Comparison of ENCODE assay signal across 9 mouse cellular contexts in genomic region chr9:120776456-120777001, GRCm38 (mm10).
DNase-seq lines count a peak whose midpoint lies in the region; ATAC-seq lines count a peak whose summit lies in the region.
"Had no signal": no experiment of that assay in that cellular context is flagged by ENCODE, and none has a peak within 500 bp of the region (broad histone marks: within the 10 kb centered on the region; RNA-seq: fewer than 3 reads in every experiment).

No protein-coding gene starts in this region.

- H3K27ac ChIP-seq in kidney, embryonic 16.5 days (ENCODE audit: low read length): peak overlapping the region; percentile 73
- H3K27ac ChIP-seq in forebrain, embryonic 13.5 days: no peak overlapping the region
- H3K27ac ChIP-seq: embryonic facial prominence, embryonic 13.5 days had no signal

- no peak overlapping the region for H3K4me3 ChIP-seq in kidney, embryonic 16.5 days (ENCODE audit: low read length)
- no peak overlapping the region for H3K4me3 ChIP-seq in forebrain, embryonic 13.5 days
- H3K4me3 ChIP-seq: embryonic facial prominence, embryonic 13.5 days had no signal

- intact Hi-C loops in left cerebral cortex, postnatal 36 days (cut with DNase I): loop anchor here (5.0 kb wide), 4 partner anchors 76 to 174 kb away; no protein-coding TSS in a partner anchor

- H3K27me3 ChIP-seq in kidney, embryonic 16.5 days (ENCODE audit: insufficient read depth, low read length): no peaks in the 10 kb centered on the region
- H3K27me3 ChIP-seq in forebrain, embryonic 13.5 days: no peaks in the 10 kb centered on the region
- H3K27me3 ChIP-seq: embryonic facial prominence, embryonic 13.5 days had no signal

- no peak overlapping the region for H3K9ac ChIP-seq in kidney, embryonic 16.5 days (replicated peaks; ENCODE audit: low read length)
- no peak overlapping the region for H3K9ac ChIP-seq in forebrain, embryonic 13.5 days
- H3K9ac ChIP-seq: embryonic facial prominence, embryonic 13.5 days had no signal

- peak; percentile 99 for DNase-seq in 416B (ENCODE audit: low read depth)
- peak; percentile 77 for DNase-seq in Muller cell, postnatal 12 days (ENCODE audit: inconsistent ontology term)
- peak; percentile 96 for DNase-seq in heart, adult 11 months
- DNase-seq in lung, postnatal 36 days: peak; percentile 91
- peak; percentile 88 for DNase-seq in yolk sac, embryonic 10.5 days (ENCODE audit: low spot score)
- DNase-seq in left cerebral cortex, postnatal 36 days (ENCODE audit: low spot score in 2 of 2): no peak

- 0 out of 2 replicates have a peak, but pooled peaks have one; percentile 14 for ATAC-seq in kidney, embryonic 16.5 days (ENCODE audit: low FRiP score, low TSS enrichment)
- no peak for ATAC-seq in forebrain, embryonic 13.5 days

- 0 out of 2 replicates have a peak, but pooled peaks cover 5% of the 10 kb centered on the region for H3K9me3 ChIP-seq in kidney, embryonic 16.5 days (ENCODE audit: low read length)
- no peaks in the 10 kb centered on the region for H3K9me3 ChIP-seq in forebrain, embryonic 13.5 days (replicated peaks)
- H3K9me3 ChIP-seq: embryonic facial prominence, embryonic 13.5 days had no signal

- no peak overlapping the region for H3K4me2 ChIP-seq in kidney, embryonic 16.5 days (replicated peaks; ENCODE audit: low read depth, low read length)
- H3K4me2 ChIP-seq in forebrain, embryonic 13.5 days: no peak overlapping the region
- H3K4me2 ChIP-seq: embryonic facial prominence, embryonic 13.5 days had no signal

- H3K4me1 ChIP-seq in kidney, embryonic 16.5 days (ENCODE audit: insufficient read depth, low read length): peaks cover 24% of the 10 kb centered on the region
- no peaks in the 10 kb centered on the region for H3K4me1 ChIP-seq in forebrain, embryonic 13.5 days

- no peaks in the 10 kb centered on the region for H3K36me3 ChIP-seq in kidney, embryonic 16.5 days (ENCODE audit: insufficient read depth, low read length)
- no peaks in the 10 kb centered on the region for H3K36me3 ChIP-seq in forebrain, embryonic 13.5 days (ENCODE audit: poor library complexity, severe bottlenecking)
- H3K36me3 ChIP-seq: embryonic facial prominence, embryonic 13.5 days had no signal

- WGBS in kidney, embryonic 16.5 days: 54% methylated on average over 4 of the region's 4 CpGs
- WGBS in forebrain, embryonic 13.5 days: 63% methylated on average over 4 of the region's 4 CpGs

Comparison
In these comparisons a context has a peak if more than half of its experiments do, and no peak if none do; other contexts are left out.
1. DNase-seq: peak in 416B (single experiment), Muller cell, postnatal 12 days (single experiment), heart, adult 11 months (single experiment), lung, postnatal 36 days (single experiment) and yolk sac, embryonic 10.5 days (single experiment); none in left cerebral cortex, postnatal 36 days (0 of 2).